Mouse (Mus musculus) heart, postnatal 0 days (tissue): Measurements from ENCODE around the gene Dnase1.
A peak's percentile ranks its signal among the peaks of the same experiment; 100 is the strongest.

Experiments
- CTCF ChIP-seq: IDR thresholded peaks from 2 replicates; pipeline ENCODE4 v1.5.1; 2016; ENCODE audit warnings: antibody characterized with exemption, control low read depth, low read depth
- EP300 ChIP-seq: IDR thresholded peaks from 2 replicates; pipeline ENCODE4 v1.6.1; 2016; ENCODE audit warnings: antibody characterized with exemption, low read depth

DNA sequence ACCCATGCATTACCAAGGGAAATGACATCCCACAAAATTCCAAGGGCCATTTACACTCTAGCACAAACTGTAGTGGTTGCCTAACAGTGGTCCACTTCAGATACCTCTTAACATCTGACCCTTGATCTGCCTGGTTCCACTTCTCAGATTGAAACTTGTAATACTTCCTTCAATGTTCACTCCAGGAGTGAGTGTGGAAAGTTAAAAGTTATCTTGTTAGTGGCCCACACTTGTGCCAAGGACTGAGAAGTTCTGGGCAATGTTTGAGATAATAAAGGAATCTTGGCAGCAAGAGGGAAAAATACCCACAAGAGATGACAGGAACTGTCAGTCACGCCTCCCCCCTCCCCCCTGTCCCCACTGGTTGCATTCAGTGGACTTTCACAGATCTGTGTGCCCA, 42.9 kb downstream of the Dnase1 start:
- TF ChIP-seq EP300, result 0 out of 2 replicates have a peak, but pooled peaks have one; percentile 27
- no peak for TF ChIP-seq CTCF
